ENCODE assay signal across 25 mouse cellular contexts in the genomic region with DNA sequence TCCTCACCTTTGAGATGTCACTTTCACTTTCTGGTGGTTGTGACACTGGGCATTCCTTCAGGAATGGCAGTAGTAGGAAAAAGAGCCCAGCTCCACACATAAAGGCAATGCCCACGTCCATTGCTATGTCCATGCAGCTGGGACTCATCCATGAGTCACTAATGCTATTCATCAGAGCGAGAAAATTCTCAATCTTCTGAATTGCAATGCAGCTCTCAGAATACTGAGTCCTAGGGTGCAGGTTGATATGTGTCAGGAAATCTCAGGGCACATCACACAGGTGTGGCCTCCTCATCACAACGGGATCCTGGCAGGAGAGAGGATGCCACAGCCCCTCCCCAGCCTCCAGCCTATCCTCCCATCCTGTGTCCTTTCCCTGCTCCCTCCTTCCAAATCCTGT.
"Had no signal": no experiment of that assay in that cellular context is flagged by ENCODE, and none has a peak within 500 bp of the region (broad histone marks: within the 10 kb centered on the region; RNA-seq: fewer than 3 reads in every experiment).

No protein-coding gene starts in this region.

- H3K4me2 ChIP-seq: heart, embryonic 12.5 days; hindbrain, embryonic 14.5 days; intestine, embryonic 15.5 days; kidney, embryonic 15.5 days; limb, embryonic 12.5 days; liver, embryonic 11.5 days; liver, embryonic 13.5 days; liver, embryonic 15.5 days had no signal

- ATAC-seq: hindbrain, embryonic 16.5 days; inflammation-experienced regulatory T-cells, adult 6 months; intestine, embryonic 15.5 days; liver, postnatal 0 days had no signal

- H3K27me3 ChIP-seq: heart, embryonic 12.5 days; intestine, embryonic 15.5 days; kidney, embryonic 15.5 days; limb, embryonic 12.5 days; liver, embryonic 13.5 days; liver, embryonic 15.5 days had no signal

- H3K36me3 ChIP-seq: heart, embryonic 12.5 days; intestine, embryonic 15.5 days; kidney, embryonic 15.5 days; limb, embryonic 10.5 days; limb, embryonic 12.5 days; liver, embryonic 13.5 days; liver, embryonic 15.5 days had no signal

- H3K4me1 ChIP-seq: heart, embryonic 12.5 days; intestine, embryonic 15.5 days; kidney, embryonic 15.5 days; limb, embryonic 12.5 days; liver, embryonic 13.5 days; liver, embryonic 15.5 days had no signal

- H3K4me3 ChIP-seq: heart, adult 2 months; heart, embryonic 12.5 days; intestine, embryonic 15.5 days; kidney, embryonic 15.5 days; layer of hippocampus, adult 2 months; left cerebral cortex, adult 2 months; limb, embryonic 10.5 days; limb, embryonic 12.5 days; liver, embryonic 13.5 days; liver, embryonic 15.5 days had no signal

- DNase-seq: gastrocnemius, postnatal 14 days; gastrocnemius, postnatal 36 days; heart, adult 2 months; heart, postnatal 10 days; kidney, adult 11 months; kidney, adult 2 months; kidney, adult 9 months; kidney, postnatal 10 days; kidney, postnatal 25 days; kidney, postnatal 4 days; liver; liver, embryonic 13.5 days; liver, postnatal 0 days had no signal

- H3K9me3 ChIP-seq: heart, embryonic 12.5 days; intestine, embryonic 15.5 days; kidney, embryonic 15.5 days; limb, embryonic 10.5 days; limb, embryonic 12.5 days; liver, embryonic 13.5 days; liver, embryonic 15.5 days had no signal

- H3K27ac ChIP-seq: heart, adult 2 months; hindbrain, embryonic 14.5 days; intestine, embryonic 15.5 days; kidney, embryonic 15.5 days; layer of hippocampus, adult 2 months; left cerebral cortex, adult 2 months; limb, embryonic 10.5 days; limb, embryonic 12.5 days; liver, embryonic 13.5 days; liver, embryonic 15.5 days had no signal

- H3K9ac ChIP-seq: heart, embryonic 12.5 days; hindbrain, embryonic 14.5 days; intestine, embryonic 15.5 days; kidney, embryonic 15.5 days; limb, embryonic 12.5 days; liver, embryonic 13.5 days; liver, embryonic 15.5 days; liver, postnatal 0 days had no signal
